ENCODE assay signal across 10 mouse cellular contexts in the genomic region with DNA sequence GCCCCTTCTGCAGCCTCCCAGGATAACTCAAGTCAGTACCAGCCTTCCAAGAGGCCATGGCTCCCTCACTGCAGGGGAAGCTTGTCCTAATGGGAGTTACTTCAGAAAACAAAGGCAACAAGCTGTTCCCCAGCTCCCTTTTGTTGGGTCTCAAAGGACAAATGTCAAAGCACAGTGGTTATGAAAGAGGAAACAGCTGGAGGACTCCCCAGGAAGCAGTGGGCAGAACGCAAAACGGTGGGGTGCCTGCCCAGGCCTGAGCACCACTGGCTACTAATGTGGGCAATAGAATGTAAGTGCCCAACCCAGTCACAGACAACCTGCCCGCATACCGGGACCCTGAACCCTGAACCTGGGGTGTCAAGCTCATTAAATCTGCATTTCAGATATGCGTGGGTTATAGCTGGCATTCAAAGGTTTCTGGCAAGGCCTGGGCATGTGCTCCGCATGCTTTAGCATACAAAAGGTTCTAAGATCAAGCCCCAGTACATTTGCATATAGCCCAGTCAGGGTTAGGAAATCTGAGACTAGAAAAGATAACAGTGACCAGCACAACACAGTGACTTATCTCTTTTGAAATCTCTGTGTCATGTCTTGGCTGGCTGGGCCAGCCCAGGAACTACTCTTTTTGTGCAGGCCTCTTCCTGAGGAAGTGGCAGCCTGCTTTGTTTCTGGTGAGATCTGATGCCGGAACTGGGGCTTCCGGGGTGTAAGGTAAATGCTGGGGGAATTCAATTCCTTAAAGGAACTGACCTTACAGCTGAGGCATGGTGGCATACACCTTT. TPM values are rescaled to one million over a fixed set of nuclear protein-coding genes. Genes with fewer than 3 reads are reported as not detected.
DNase-seq lines count a peak whose midpoint lies in the region; ATAC-seq lines count a peak whose summit lies in the region.
"Had no signal": no experiment of that assay in that cellular context is flagged by ENCODE, and none has a peak within 500 bp of the region (broad histone marks: within the 10 kb centered on the region; RNA-seq: fewer than 3 reads in every experiment).

No protein-coding gene starts in this region.

- peaks cover 12% of the 10 kb centered on the region for H3K4me1 ChIP-seq in hindbrain, embryonic 10.5 days (replicated peaks)
- no peaks in the 10 kb centered on the region for H3K4me1 ChIP-seq in hindbrain, embryonic 14.5 days (replicated peaks; ENCODE audit: control insufficient read depth, insufficient read depth, low read length)
- H3K4me1 ChIP-seq: embryonic facial prominence, embryonic 12.5 days; hindbrain, embryonic 15.5 days had no signal

- no peak overlapping the region for H3K4me2 ChIP-seq in hindbrain, embryonic 14.5 days (replicated peaks)
- H3K4me2 ChIP-seq: embryonic facial prominence, embryonic 12.5 days; hindbrain, embryonic 15.5 days had no signal

- WGBS in hindbrain, embryonic 10.5 days = 18% methylated on average over 8 of the region's 8 CpGs
- 20% methylated on average over 8 of the region's 8 CpGs for WGBS in hindbrain, embryonic 14.5 days

- H3K27ac ChIP-seq in hindbrain, embryonic 10.5 days = peak overlapping the region; percentile 56; the same call in 1 of the 2 replicates
- H3K27ac ChIP-seq in hindbrain, embryonic 14.5 days = no peak overlapping the region
- H3K27ac ChIP-seq: embryonic facial prominence, embryonic 12.5 days; hindbrain, embryonic 15.5 days had no signal

- H3K36me3 ChIP-seq in hindbrain, embryonic 10.5 days = no peaks in the 10 kb centered on the region
- H3K36me3 ChIP-seq in hindbrain, embryonic 14.5 days (replicated peaks; ENCODE audit: control insufficient read depth, insufficient read depth) = no peaks in the 10 kb centered on the region
- H3K36me3 ChIP-seq: embryonic facial prominence, embryonic 12.5 days; hindbrain, embryonic 15.5 days had no signal

- H3K27me3 ChIP-seq in hindbrain, embryonic 10.5 days (ENCODE audit: insufficient read depth, poor library complexity, severe bottlenecking) = peaks cover 11% of the 10 kb centered on the region; the same call in 1 of the 2 replicates
- H3K27me3 ChIP-seq in hindbrain, embryonic 14.5 days (ENCODE audit: control insufficient read depth, insufficient read depth, low read length) = no peaks in the 10 kb centered on the region
- H3K27me3 ChIP-seq: embryonic facial prominence, embryonic 12.5 days; hindbrain, embryonic 15.5 days had no signal

- no peak for ATAC-seq in hindbrain, embryonic 14.5 days (ENCODE audit: low FRiP score)
- ATAC-seq in CD4-positive, CD25-positive, alpha-beta regulatory T cell, adult 4 months = peak; percentile 95
- ATAC-seq in hematopoietic stem cell, adult 5-6 weeks (replicated peaks in 1 of 2; ENCODE audit: insufficient read depth in 1 of 2, low FRiP score in 2 of 2, low TSS enrichment in 1 of 2, low read depth in 1 of 2, poor library complexity in 2 of 2, severe bottlenecking in 2 of 2) = peak; percentile 85 to 89
- ATAC-seq in megakaryocyte progenitor cell, adult 5-6 weeks (replicated peaks; ENCODE audit: poor library complexity) = peak; percentile 87

- DNase-seq in hindbrain, embryonic 10.5 days (ENCODE audit: low spot score) = no peak
- DNase-seq in hindbrain, embryonic 14.5 days (ENCODE audit: low spot score) = no peak
- no peak for DNase-seq in layer of hippocampus, adult 9-10 months (ENCODE audit: low spot score)
- DNase-seq in gastrocnemius, postnatal 4 days (ENCODE audit: low spot score in 2 of 2) = no peak
- no peak for DNase-seq in cerebellum, adult 18-20 months

- no peaks in the 10 kb centered on the region for H3K9me3 ChIP-seq in hindbrain, embryonic 10.5 days
- no peaks in the 10 kb centered on the region for H3K9me3 ChIP-seq in hindbrain, embryonic 14.5 days (ENCODE audit: control insufficient read depth, low read length)
- H3K9me3 ChIP-seq: embryonic facial prominence, embryonic 12.5 days; hindbrain, embryonic 15.5 days had no signal

- H3K4me3 ChIP-seq in hindbrain, embryonic 10.5 days = no peak overlapping the region
- no peak overlapping the region for H3K4me3 ChIP-seq in hindbrain, embryonic 14.5 days (replicated peaks; ENCODE audit: low read length)
- H3K4me3 ChIP-seq: embryonic facial prominence, embryonic 12.5 days; hindbrain, embryonic 15.5 days had no signal

- H3K9ac ChIP-seq in hindbrain, embryonic 14.5 days = no peak overlapping the region
- H3K9ac ChIP-seq: embryonic facial prominence, embryonic 12.5 days; hindbrain, embryonic 15.5 days had no signal

RNA-seq across cellular contexts. Expression of a gene that starts 8.1 kb away (rescaled TPM):
- polyA plus RNA-seq in hindbrain, embryonic 10.5 days (2016; fragmentation: Nextera tagmentation; extraction: Ambion mirVana) = 0.12 TPM in 1 of 2 replicates, not detected in the other
- polyA plus RNA-seq in hindbrain, embryonic 14.5 days (2014; fragmentation: Nextera tagmentation; extraction: Ambion mirVana) = 0.60 and 0.76 TPM in 2 replicates
- polyA plus RNA-seq in CD4-positive, CD25-positive, alpha-beta regulatory T cell, adult 4 months (2017; shearing (Covaris generic)) = not detected
- 6.1 and 14.9 TPM in 2 replicates for total RNA-seq in hematopoietic stem cell, adult 5-6 weeks (2017)
- 10.5 and 13.8 TPM in 2 replicates for total RNA-seq in megakaryocyte progenitor cell, adult 5-6 weeks (2015)
- total RNA-seq in megakaryocyte progenitor cell, adult 5-6 weeks (2017) = 10.5 and 19.5 TPM in 2 replicates
- total RNA-seq in gastrocnemius, postnatal 4 days (2021) = 1 to 10 TPM in 1 of 2 experiments, under 1 TPM in 1; 0.61 to 4.6 TPM

RNA-seq across cellular contexts. Expression of a gene that starts 21.8 kb away (rescaled TPM):
- polyA plus RNA-seq in hindbrain, embryonic 10.5 days (2016; fragmentation: Nextera tagmentation; extraction: Ambion mirVana) = 0.20 TPM in 1 of 2 replicates, not detected in the other
- 0.30 and 0.87 TPM in 2 replicates for polyA plus RNA-seq in hindbrain, embryonic 14.5 days (2014; fragmentation: Nextera tagmentation; extraction: Ambion mirVana)
- polyA plus RNA-seq in CD4-positive, CD25-positive, alpha-beta regulatory T cell, adult 4 months (2017; shearing (Covaris generic)) = not detected
- total RNA-seq in hematopoietic stem cell, adult 5-6 weeks (2017) = not detected in 2 replicates
- total RNA-seq in megakaryocyte progenitor cell, adult 5-6 weeks (2015) = not detected in 2 replicates
- total RNA-seq in megakaryocyte progenitor cell, adult 5-6 weeks (2017) = not detected in 2 replicates
- 100 to 1,000 TPM; 222 to 224 TPM for total RNA-seq in gastrocnemius, postnatal 4 days (2021)

Comparison
In these comparisons a context has a peak if more than half of its experiments do, and no peak if none do; other contexts are left out.
1. RNA of a gene that starts 21.8 kb away (total RNA-seq): 222 to 224 TPM in gastrocnemius, postnatal 4 days; not detected in hematopoietic stem cell, adult 5-6 weeks and not detected in megakaryocyte progenitor cell, adult 5-6 weeks; every median in the first group is over 100 times any median in the second.